Mouse (Mus musculus) thymus, adult 2 months (tissue): ENCODE measurements around the gene Sord.

Experiments
- CTCF ChIP-seq: fragments of 200-500 bp; IDR thresholded peaks from 2 replicates; pipeline ENCODE4 v1.5.1; 2012; ENCODE audit warnings: mild to moderate bottlenecking, control low read depth, low read length, moderate library complexity, borderline replicate concordance; ENCODE audit not compliant: control insufficient read depth, poor library complexity, insufficient read depth; ENCODE audit errors: extremely low read depth
- POLR2A ChIP-seq: fragments of 200-500 bp; IDR thresholded peaks from 2 replicates; pipeline ENCODE4 v1.6.1; 2012; ENCODE audit warnings: mild to moderate bottlenecking, low read length, control low read depth, moderate library complexity; ENCODE audit not compliant: control insufficient read depth, poor library complexity, insufficient read depth; ENCODE audit errors: extremely low read depth

DNA sequence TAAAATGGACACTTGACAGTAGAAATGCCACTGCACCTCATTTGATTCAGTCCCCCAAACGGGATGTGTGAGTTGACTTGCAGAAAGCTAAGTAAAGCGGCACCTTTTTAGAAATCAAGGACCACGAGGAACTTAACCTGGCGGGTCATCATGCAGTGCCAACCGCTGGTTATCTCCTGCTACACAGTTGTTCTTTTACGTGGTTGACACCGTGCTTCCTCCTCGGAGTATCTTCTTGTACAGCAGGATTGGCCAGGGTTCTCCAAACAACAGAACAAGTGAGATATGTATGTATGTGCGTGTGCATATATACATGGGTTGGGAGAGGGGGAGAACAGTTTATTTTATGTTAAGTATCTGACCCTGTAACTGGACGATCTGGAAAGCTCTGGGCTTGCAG, 13.2 kb downstream of the Sord start:
- TF ChIP-seq CTCF: no peak
- TF ChIP-seq POLR2A: no peak
